In the genomic region with DNA sequence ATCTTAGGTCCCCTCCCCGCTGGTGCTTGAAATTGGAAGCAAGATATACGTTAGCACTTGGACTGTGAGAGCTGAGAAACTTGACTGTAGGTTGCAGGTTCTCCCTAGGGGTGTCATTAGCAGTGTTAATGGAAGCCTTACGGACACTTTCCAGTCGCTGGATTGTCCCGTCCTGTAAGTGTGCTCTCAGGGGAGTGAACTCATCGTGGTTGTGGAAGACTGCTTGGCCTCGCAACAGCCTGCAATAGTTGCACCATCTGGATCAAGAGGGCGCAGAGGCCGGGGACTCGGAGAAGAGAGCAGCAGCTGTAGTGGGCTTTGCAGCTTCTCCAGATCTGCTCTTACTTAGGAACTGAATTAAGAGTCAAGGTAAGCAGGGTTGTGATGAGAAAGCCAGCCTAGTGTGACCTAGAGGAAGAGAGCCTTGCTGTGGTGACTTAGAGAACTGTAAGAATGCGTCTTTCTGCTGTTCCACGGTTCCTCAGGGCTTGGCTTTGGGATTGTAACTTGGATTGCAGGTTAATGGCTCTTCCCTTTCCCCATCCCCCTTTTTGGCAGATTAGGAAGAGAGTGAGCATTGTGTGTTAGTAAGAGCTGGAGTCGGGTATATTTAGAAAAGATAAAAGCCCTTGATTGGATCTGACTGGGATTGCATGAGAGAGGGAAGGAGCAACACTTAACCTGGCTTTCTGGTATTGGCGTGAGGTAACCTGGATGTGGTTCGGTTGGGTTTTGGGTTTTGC, we compare ENCODE assay signal across 13 mouse cellular contexts. TPM values are rescaled to one million over a fixed set of nuclear protein-coding genes. Genes with fewer than 3 reads are reported as not detected.
DNase-seq lines count a peak whose midpoint lies in the region; ATAC-seq lines count a peak whose summit lies in the region.
"Had no signal": no experiment of that assay in that cellular context is flagged by ENCODE, and none has a peak within 500 bp of the region (broad histone marks: within the 10 kb centered on the region; RNA-seq: fewer than 3 reads in every experiment).

No protein-coding gene starts in this region.

- ATAC-seq in stomach, embryonic 16.5 days (ENCODE audit: insufficient read depth, low FRiP score) = no peak
- ATAC-seq in megakaryocyte-erythroid progenitor cell, adult 5-6 weeks (replicated peaks; ENCODE audit: low FRiP score, low TSS enrichment, poor library complexity, severe bottlenecking) = no peak

- H3K9me3 ChIP-seq in stomach, embryonic 16.5 days (replicated peaks; ENCODE audit: control insufficient read depth, low read length) = no peaks in the 10 kb centered on the region
- H3K9me3 ChIP-seq: G1E had no signal

- no peak overlapping the region for H3K4me2 ChIP-seq in stomach, embryonic 16.5 days (ENCODE audit: low read depth, low read length)

- H3K36me3 ChIP-seq in stomach, embryonic 16.5 days (ENCODE audit: control insufficient read depth, insufficient read depth, low read length) = peaks cover 12% of the 10 kb centered on the region; the same call in 1 of the 2 replicates

- peak overlapping the region; percentile 26; the same call in 1 of the 2 replicates for H3K9ac ChIP-seq in stomach, embryonic 16.5 days (ENCODE audit: low read length)

- DNase-seq in heart, adult 18-20 months = peak; percentile 45 to 48
- no peak for DNase-seq in heart, postnatal 4 days
- DNase-seq in lung, postnatal 36 days = peak; percentile 62
- no peak for DNase-seq in lung, postnatal 10 days
- DNase-seq in gonadal fat pad, adult 2 months (ENCODE audit: low read depth) = peak; percentile 95
- no peak for DNase-seq in frontal cortex, postnatal 14 days (ENCODE audit: low spot score in 2 of 2)
- DNase-seq: gastrocnemius, postnatal 36 days; kidney, adult 2 months; right cerebral cortex, postnatal 14 days; thymus, adult 18-20 months had no signal

- H3K4me3 ChIP-seq in stomach, embryonic 16.5 days (replicated peaks; ENCODE audit: low read length) = no peak overlapping the region

- WGBS in stomach, embryonic 16.5 days = 76% methylated on average over 15 of the region's 15 CpGs

- no peak overlapping the region for H3K27ac ChIP-seq in stomach, embryonic 16.5 days (ENCODE audit: low read length)

- H3K4me1 ChIP-seq in stomach, embryonic 16.5 days (ENCODE audit: control insufficient read depth, insufficient read depth, low read length) = peaks cover 43% of the 10 kb centered on the region

- H3K27me3 ChIP-seq in stomach, embryonic 16.5 days (ENCODE audit: control insufficient read depth, insufficient read depth, low read length) = no peaks in the 10 kb centered on the region

RNA-seq across cellular contexts. Expression of a gene that starts 7.0 kb away (rescaled TPM):
- total RNA-seq in heart, adult 18-20 months (2021) = 100 to 1,000 TPM; 225 to 256 TPM
- total RNA-seq in heart, postnatal 4 days (2021) = 100 to 1,000 TPM; 197 to 201 TPM
- polyA plus RNA-seq in gonadal fat pad, adult 2 months (2012; rRNA removed) = 812 and 823 TPM in 2 replicates
- 438 and 480 TPM in 2 replicates for polyA plus RNA-seq in stomach, embryonic 16.5 days (2015; fragmentation: Nextera tagmentation; extraction: Ambion mirVana)
- total RNA-seq in megakaryocyte-erythroid progenitor cell, adult 5-6 weeks (2014; fragmentation: Nextera tagmentation) = 165 and 208 TPM in 2 replicates
- 86.9 and 93.6 TPM in 2 replicates for total RNA-seq in megakaryocyte-erythroid progenitor cell, adult 5-6 weeks (2017)

RNA-seq across cellular contexts. Expression of a gene that starts 29.4 kb away (rescaled TPM):
- total RNA-seq in heart, adult 18-20 months (2021) = 10 to 100 TPM; 13.4 to 14.8 TPM
- total RNA-seq in heart, postnatal 4 days (2021) = 10 to 100 TPM; 42.6 to 44.4 TPM
- polyA plus RNA-seq in gonadal fat pad, adult 2 months (2012; rRNA removed) = 30.6 and 31.4 TPM in 2 replicates
- polyA plus RNA-seq in stomach, embryonic 16.5 days (2015; fragmentation: Nextera tagmentation; extraction: Ambion mirVana) = 14.2 and 16.6 TPM in 2 replicates
- 0.70 and 4.9 TPM in 2 replicates for total RNA-seq in megakaryocyte-erythroid progenitor cell, adult 5-6 weeks (2014; fragmentation: Nextera tagmentation)
- 0.61 and 1.8 TPM in 2 replicates for total RNA-seq in megakaryocyte-erythroid progenitor cell, adult 5-6 weeks (2017)

RNA-seq across cellular contexts. Expression of a gene that starts 57.9 kb away (rescaled TPM):
- total RNA-seq in heart, adult 18-20 months (2021) = 1 to 10 TPM; 2.5 to 3.8 TPM
- 10 to 100 TPM; 20.0 to 23.6 TPM for total RNA-seq in heart, postnatal 4 days (2021)
- 5.0 and 5.7 TPM in 2 replicates for polyA plus RNA-seq in gonadal fat pad, adult 2 months (2012; rRNA removed)
- polyA plus RNA-seq in stomach, embryonic 16.5 days (2015; fragmentation: Nextera tagmentation; extraction: Ambion mirVana) = 3.7 and 4.6 TPM in 2 replicates
- 1.6 and 16.0 TPM in 2 replicates for total RNA-seq in megakaryocyte-erythroid progenitor cell, adult 5-6 weeks (2014; fragmentation: Nextera tagmentation)
- total RNA-seq in megakaryocyte-erythroid progenitor cell, adult 5-6 weeks (2017) = 0.52 and 7.4 TPM in 2 replicates

Comparison
In these comparisons a context has a peak if more than half of its experiments do, and no peak if none do; other contexts are left out.
1. DNase-seq: peak in heart, adult 18-20 months (2 of 2), lung, postnatal 36 days (single experiment) and gonadal fat pad, adult 2 months (single experiment); none in heart, postnatal 4 days (single experiment), lung, postnatal 10 days (single experiment) and frontal cortex, postnatal 14 days (0 of 2).